Mouse (Mus musculus): Measurements from ENCODE around the gene March10. TPM values are rescaled to one million over a fixed set of nuclear protein-coding genes. Genes with fewer than 3 reads are reported as not detected.

Gene March10
- polyA plus RNA-seq, 1 experiment from 2014 or later, result 0.37 TPM

- Histone ChIP-seq H3K4me2 (replicated peaks; ENCODE audit: low read depth, low read length) (no peak overlapping the region), H3K27ac (ENCODE audit: low read depth, low read length) (peak overlapping the region; percentile 48; the same call in 1 of the 2 replicates), H3K4me1 (replicated peaks; ENCODE audit: control insufficient read depth, insufficient read depth, low read length) (peaks cover 11% of the 10 kb centered on the region), H3K4me3 (ENCODE audit: low read depth, low read length) (no peak overlapping the region), H3K9ac (ENCODE audit: low read depth, low read length) (no peak overlapping the region), H3K9me3 (ENCODE audit: control insufficient read depth, low read length) (no peaks in the 10 kb centered on the region), H3K27me3 (ENCODE audit: control insufficient read depth, insufficient read depth, low read length) (no peaks in the 10 kb centered on the region), H3K36me3 (ENCODE audit: control insufficient read depth, insufficient read depth, low read length) (no peaks in the 10 kb centered on the region)
- WGBS, result 53% methylated on average over 12 of the region's 12 CpGs
- DNase-seq (ENCODE audit: low spot score) (peak; percentile 40), ATAC-seq (ENCODE audit: low FRiP score) (no peak)
Measured at GRCm38 (mm10) chr11:105312311-105312942, 144.1 kb downstream of the March10 start.

GRCm38 (mm10) chr11:105311291-105311975, 145.1 kb downstream of the March10 start:
- peaks cover 11% of the 10 kb centered on the region for H3K4me1 ChIP-seq (replicated peaks; ENCODE audit: control insufficient read depth, insufficient read depth, low read length)
- no peak overlapping the region for H3K4me3 ChIP-seq (ENCODE audit: low read depth, low read length)
- ATAC-seq (ENCODE audit: low FRiP score) (no peak), DNase-seq (ENCODE audit: low spot score) (no peak)
- H3K9me3 ChIP-seq (ENCODE audit: control insufficient read depth, low read length), result no peaks in the 10 kb centered on the region
- no peak overlapping the region for H3K4me2 ChIP-seq (replicated peaks; ENCODE audit: low read depth, low read length)
- 65% methylated on average over 24 of the region's 24 CpGs for WGBS
- no peak overlapping the region for H3K9ac ChIP-seq (ENCODE audit: low read depth, low read length)
- H3K36me3 ChIP-seq (ENCODE audit: control insufficient read depth, insufficient read depth, low read length), result no peaks in the 10 kb centered on the region
- no peaks in the 10 kb centered on the region for H3K27me3 ChIP-seq (ENCODE audit: control insufficient read depth, insufficient read depth, low read length)
- no peak overlapping the region for H3K27ac ChIP-seq (ENCODE audit: low read depth, low read length)

Other genes with a start within 250 kb of the March10 start
- 6.6 and 7.2 TPM in 2 replicates for gene Mrc2, start 164.1 kb downstream of the March10 start, polyA plus RNA-seq (2014; fragmentation: Nextera tagmentation; extraction: Ambion mirVana)
- gene Tanc2, start 133.3 kb upstream of the March10 start, polyA plus RNA-seq (2014; fragmentation: Nextera tagmentation; extraction: Ambion mirVana), result 17.4 and 22.3 TPM in 2 replicates